Mouse (Mus musculus) heart, postnatal 0 days (tissue): ENCODE data around the gene Tra2a. TPM values are rescaled to one million over a fixed set of nuclear protein-coding genes. Genes with fewer than 3 reads are reported as not detected.

ENCODE experiments used
- ATAC-seq: fragments of 200-750 bp; cut with Nextera tagmentation; 2 replicates; pipeline ENCODE4 v1.8.0; 2017; ENCODE audit warnings: low read depth, moderate number of reproducible peaks, moderate library complexity; ENCODE audit not compliant: insufficient read depth
- DNase-seq: peaks from one replicate; pipeline ENCODE4 v3.0.0-alpha.2; 2016; ENCODE audit warnings: low spot score
- H3K27ac ChIP-seq: fragments of 300-500 bp; sonication (generic); 2 replicates; pipeline ENCODE4 v1.5.1; 2014; ENCODE audit warnings: low read depth, mild to moderate bottlenecking
- H3K27me3 ChIP-seq: fragments of 300-500 bp; sonication (generic); 2 replicates; pipeline ENCODE4 v1.6.1; 2014; ENCODE audit warnings: low read length, mixed read lengths; ENCODE audit not compliant: control insufficient read depth, insufficient read depth
- H3K36me3 ChIP-seq: fragments of 300-500 bp; sonication (generic); replicated peaks from 2 replicates; pipeline ENCODE4 v1.6.1; 2014; ENCODE audit warnings: low read length, mixed read lengths; ENCODE audit not compliant: control insufficient read depth, insufficient read depth
- H3K4me1 ChIP-seq: fragments of 300-500 bp; sonication (generic); 2 replicates; pipeline ENCODE4 v1.6.1; 2014; ENCODE audit warnings: antibody characterized with exemption; ENCODE audit not compliant: control insufficient read depth, insufficient read depth
- H3K4me2 ChIP-seq: fragments of 300-500 bp; sonication (generic); 2 replicates; pipeline ENCODE4 v1.6.1; 2014; ENCODE audit warnings: low read depth, mild to moderate bottlenecking, low read length, moderate library complexity
- H3K4me3 ChIP-seq: fragments of 300-500 bp; sonication (generic); 2 replicates; pipeline ENCODE4 v1.5.1; 2014; ENCODE audit warnings: low read depth, low read length
- H3K9ac ChIP-seq: fragments of 300-500 bp; sonication (generic); replicated peaks from 2 replicates; pipeline ENCODE4 v1.6.1; 2014; ENCODE audit warnings: low read depth, low read length, mixed read lengths
- H3K9me3 ChIP-seq: fragments of 300-500 bp; sonication (generic); replicated peaks from 2 replicates; pipeline ENCODE4 v1.6.1; 2016; ENCODE audit warnings: low read length; ENCODE audit not compliant: control insufficient read depth
- CTCF ChIP-seq: IDR thresholded peaks from 2 replicates; pipeline ENCODE4 v1.5.1; 2016; ENCODE audit warnings: antibody characterized with exemption, control low read depth, low read depth
- EP300 ChIP-seq: IDR thresholded peaks from 2 replicates; pipeline ENCODE4 v1.6.1; 2016; ENCODE audit warnings: antibody characterized with exemption, low read depth
- WGBS: fragments of 180-500 bp; shearing (Covaris S2); extraction: QIAGEN DNeasy Blood & Tissue Kit; methylation state at CpG from one replicate; pipeline ENCODE4 v1.1.7; 2014; 5-methylcytosine and 5-hydroxymethylcytosine counted together
- polyA plus RNA-seq: library from polyadenylated mRNA; unstranded; fragments of >200 nt; fragmentation: Nextera tagmentation; extraction: Ambion mirVana; gene quantifications from 2 replicates; pipeline ENCODE4 v1.2.1, GENCODE M21; 2015
- total RNA-seq: library from RNA; depleted of rRNA; stranded (reverse); fragments of >200 nt; gene quantifications from 2 replicates; pipeline ENCODE4 v1.2.3, GENCODE M21; 2014; ENCODE audit warnings: low replicate concordance

The Tra2a gene
- total and polyA plus RNA-seq, 2 experiments from 2014 or later: 26.0 to 41.8 TPM

- no peak for ATAC-seq
- H3K4me3 ChIP-seq: no peak overlapping the region
- H3K4me2 ChIP-seq: no peak overlapping the region
- H3K9ac ChIP-seq: no peak overlapping the region
- H3K9me3 ChIP-seq: no peaks in the 10 kb centered on the region
- H3K27me3 ChIP-seq: no peaks in the 10 kb centered on the region
- H3K27ac ChIP-seq: no peak overlapping the region
- no peak for DNase-seq
- H3K36me3 ChIP-seq: peaks cover 46% of the 10 kb centered on the region
- WGBS: 99% methylated on average over 2 of the region's 2 CpGs
- H3K4me1 ChIP-seq: no peaks in the 10 kb centered on the region
- TF ChIP-seq CTCF: no peak
- TF ChIP-seq EP300: no peak
Observed at GRCm38 (mm10) chr6:49251199-49251598, 12.6 kb downstream of the Tra2a start.

- no peak overlapping the region for H3K4me2 ChIP-seq
- peak; percentile 59 for DNase-seq
- TF ChIP-seq EP300: no peak
- TF ChIP-seq CTCF: peak; percentile 75
Observed at GRCm38 (mm10) chr6:49247246-49247645, 16.6 kb downstream of the Tra2a start.

DNA sequence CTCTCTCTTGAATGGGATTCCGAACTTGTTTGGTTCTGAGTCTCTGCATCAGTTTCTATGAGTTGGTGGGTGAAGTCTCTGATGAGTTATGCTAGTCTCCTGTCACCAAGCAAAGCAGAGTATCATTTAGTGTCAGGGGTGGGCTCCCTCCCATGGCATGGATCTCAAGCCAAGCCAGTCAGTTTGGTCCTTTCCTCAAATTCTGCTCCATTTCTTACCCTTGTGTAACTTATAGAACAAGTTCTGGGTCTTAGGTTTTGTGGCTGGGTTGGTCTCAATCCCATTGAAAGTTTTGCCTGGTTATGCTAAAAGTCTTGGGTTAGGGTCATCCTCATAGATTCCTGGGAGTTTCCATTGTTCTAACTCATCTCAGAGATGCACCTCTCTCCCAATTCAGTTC is 21.5 kb downstream of the Tra2a start:
- Histone ChIP-seq H3K4me1 (no peaks in the 10 kb centered on the region), H3K9me3 (no peaks in the 10 kb centered on the region), H3K4me3 (no peak overlapping the region), H3K9ac (no peak overlapping the region), H3K27ac (no peak overlapping the region), H3K36me3 (peaks cover 43% of the 10 kb centered on the region), H3K27me3 (no peaks in the 10 kb centered on the region), H3K4me2 (no peak overlapping the region)
- no peak for ATAC-seq
- no peak for TF ChIP-seq EP300
- no peak for TF ChIP-seq CTCF
- no peak for DNase-seq
- WGBS: 82% methylated on average over 1 of the region's 1 CpGs

More at GRCm38 (mm10) chr6:49247246-49247645, 16.6 kb downstream of the Tra2a start:
- Histone ChIP-seq H3K4me1 (no peaks in the 10 kb centered on the region), H3K4me3 (no peak overlapping the region), H3K36me3 (peaks cover 74% of the 10 kb centered on the region), H3K27ac (no peak overlapping the region), H3K9ac (no peak overlapping the region), H3K9me3 (no peaks in the 10 kb centered on the region), H3K27me3 (no peaks in the 10 kb centered on the region)
- 54% methylated on average over 2 of the region's 2 CpGs for WGBS
- no peak for ATAC-seq

GRCm38 (mm10) chr6:49241562-49241961 is 22.3 kb downstream of the Tra2a start:
- 81% methylated on average over 1 of the region's 1 CpGs for WGBS
- ATAC-seq: no peak
- TF ChIP-seq EP300 (no peak), CTCF (no peak)

GRCm38 (mm10) chr6:49236331-49236730 is 27.5 kb downstream of the Tra2a start:
- peak; percentile 97 for DNase-seq
- WGBS: 53% methylated on average over 9 of the region's 9 CpGs
- Histone ChIP-seq H3K9ac (no peak overlapping the region), H3K36me3 (no peaks in the 10 kb centered on the region), H3K9me3 (no peaks in the 10 kb centered on the region), H3K4me3 (no peak overlapping the region), H3K27me3 (no peaks in the 10 kb centered on the region), H3K4me1 (no peaks in the 10 kb centered on the region), H3K27ac (no peak overlapping the region), H3K4me2 (no peak overlapping the region)
- no peak for TF ChIP-seq EP300
- TF ChIP-seq CTCF: no peak
- ATAC-seq: peak; percentile 100

More at GRCm38 (mm10) chr6:49241562-49241961, 22.3 kb downstream of the Tra2a start:
- H3K4me2 ChIP-seq: no peak overlapping the region
- H3K4me3 ChIP-seq: no peak overlapping the region
- DNase-seq: no peak
- no peaks in the 10 kb centered on the region for H3K4me1 ChIP-seq
- H3K9ac ChIP-seq: no peak overlapping the region
- peaks cover 37% of the 10 kb centered on the region for H3K36me3 ChIP-seq
- no peaks in the 10 kb centered on the region for H3K9me3 ChIP-seq
- no peaks in the 10 kb centered on the region for H3K27me3 ChIP-seq
- H3K27ac ChIP-seq: no peak overlapping the region

GRCm38 (mm10) chr6:49233356-49233755 is 30.5 kb downstream of the Tra2a start:
- H3K9me3 ChIP-seq: no peaks in the 10 kb centered on the region
- no peaks in the 10 kb centered on the region for H3K4me1 ChIP-seq
- TF ChIP-seq EP300: no peak
- peak; percentile 35 for TF ChIP-seq CTCF
- DNase-seq (no peak), ATAC-seq (no peak)
- H3K9ac ChIP-seq: no peak overlapping the region
- H3K27me3 ChIP-seq: no peaks in the 10 kb centered on the region
- no peaks in the 10 kb centered on the region for H3K36me3 ChIP-seq
- H3K4me3 ChIP-seq: no peak overlapping the region
- no peak overlapping the region for H3K4me2 ChIP-seq
- no peak overlapping the region for H3K27ac ChIP-seq
- WGBS: 57% methylated on average over 4 of the region's 4 CpGs
